Mouse (Mus musculus): ENCODE measurements around the gene Zfr2.

The Zfr2 gene

DNA sequence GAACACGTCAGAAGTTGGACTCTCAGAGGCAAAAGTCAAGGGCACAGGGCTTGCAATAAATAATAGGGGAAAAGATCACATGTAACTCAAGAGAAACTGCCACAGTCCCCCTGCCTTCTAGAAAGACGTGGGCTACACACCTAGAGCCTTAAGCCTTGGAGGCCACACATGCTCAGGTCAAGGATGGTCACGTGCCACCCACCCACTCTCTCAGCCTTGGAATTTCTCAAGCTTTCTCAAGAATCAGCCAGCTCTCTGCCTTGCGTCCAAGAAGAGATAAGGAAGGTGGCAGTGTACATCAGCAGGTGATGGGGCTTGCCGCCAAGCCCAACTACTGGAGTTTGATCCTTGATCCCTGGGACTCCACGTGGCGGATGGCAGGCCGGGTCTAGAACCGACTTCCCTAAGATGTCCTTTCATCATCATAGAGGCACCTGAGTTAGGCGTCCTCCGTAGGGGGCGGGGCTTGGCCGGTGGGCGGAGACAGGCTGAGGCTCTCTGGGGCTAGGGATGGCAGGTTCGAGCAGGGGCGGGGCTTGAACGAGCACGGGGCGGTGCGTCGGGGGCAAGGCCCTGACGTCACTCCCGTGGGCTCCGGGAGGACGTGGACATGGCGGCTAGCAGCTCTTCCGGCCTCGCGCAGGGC lies at the start of gene Zfr2:
TSS of gene Zfr2 (plus strand) at position 576 of the 646 bp plus-strand sequence.
- DNase-seq: peak; percentile 96

DNA sequence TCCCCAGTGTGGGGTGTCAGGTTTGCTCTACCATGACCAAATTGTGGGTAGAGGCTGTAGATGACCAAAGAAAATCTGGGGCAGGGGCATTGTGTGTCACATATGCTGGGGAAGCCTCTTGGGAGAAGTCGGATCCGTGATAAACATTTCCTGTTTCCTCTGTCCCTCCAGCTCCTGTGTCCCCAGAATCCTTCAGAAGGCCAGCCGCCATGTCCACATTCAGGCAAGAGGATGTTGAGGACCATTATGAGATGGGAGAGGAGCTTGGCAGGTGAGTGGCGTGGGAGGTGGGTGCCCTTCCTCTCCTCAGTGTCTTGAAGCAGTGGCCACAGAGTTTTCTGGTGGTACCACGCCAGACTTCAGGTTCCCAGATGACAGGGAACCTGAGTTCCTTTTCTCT lies 49.1 kb upstream of the Zfr2 start, which contains the start of gene 4930442H23Rik:
TSS of gene 4930442H23Rik (minus strand) at position 45 of the 400 bp plus-strand sequence.
- DNase-seq: no peak

DNA sequence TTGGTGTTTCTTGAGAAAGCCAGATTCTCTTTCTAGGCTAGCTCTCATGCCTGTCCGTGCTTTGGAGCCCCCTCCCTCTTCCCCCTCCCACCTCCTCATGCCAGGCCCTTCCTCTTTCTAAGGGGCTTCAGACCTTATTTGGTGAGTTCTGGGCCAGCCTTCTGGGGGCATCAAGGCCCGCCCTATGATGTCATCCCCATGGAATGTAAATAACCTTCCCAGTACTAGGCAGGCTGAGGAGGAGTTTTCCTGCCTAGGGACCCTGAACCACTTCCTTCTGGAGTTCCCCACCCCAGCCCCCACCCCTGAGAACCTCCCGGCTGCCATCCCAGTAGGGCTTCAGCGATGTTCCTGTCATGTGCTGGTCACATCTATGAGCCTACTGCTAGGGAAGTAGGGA lies 48.2 kb upstream of the Zfr2 start:
- DNase-seq: no peak

- DNase-seq: no peak
Measured at GRCm38 (mm10) chr10:81187161-81187560, 45.8 kb upstream of the Zfr2 start.

DNA sequence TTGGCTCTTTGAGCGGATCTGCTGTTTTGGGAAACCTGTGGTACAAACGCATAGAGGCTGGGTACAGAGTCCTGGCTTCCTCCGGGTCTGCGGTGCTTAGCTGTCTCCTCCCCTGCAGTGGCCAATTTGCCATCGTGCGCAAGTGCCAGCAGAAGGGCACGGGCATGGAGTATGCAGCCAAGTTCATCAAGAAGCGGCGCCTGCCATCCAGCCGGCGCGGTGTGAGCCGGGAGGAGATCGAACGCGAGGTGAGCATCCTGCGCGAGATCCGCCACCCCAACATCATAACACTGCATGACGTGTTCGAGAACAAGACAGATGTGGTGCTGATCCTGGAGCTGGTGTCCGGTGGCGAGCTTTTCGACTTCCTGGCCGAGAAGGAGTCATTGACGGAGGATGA lies 43.1 kb upstream of the Zfr2 start:
- DNase-seq: no peak

DNA sequence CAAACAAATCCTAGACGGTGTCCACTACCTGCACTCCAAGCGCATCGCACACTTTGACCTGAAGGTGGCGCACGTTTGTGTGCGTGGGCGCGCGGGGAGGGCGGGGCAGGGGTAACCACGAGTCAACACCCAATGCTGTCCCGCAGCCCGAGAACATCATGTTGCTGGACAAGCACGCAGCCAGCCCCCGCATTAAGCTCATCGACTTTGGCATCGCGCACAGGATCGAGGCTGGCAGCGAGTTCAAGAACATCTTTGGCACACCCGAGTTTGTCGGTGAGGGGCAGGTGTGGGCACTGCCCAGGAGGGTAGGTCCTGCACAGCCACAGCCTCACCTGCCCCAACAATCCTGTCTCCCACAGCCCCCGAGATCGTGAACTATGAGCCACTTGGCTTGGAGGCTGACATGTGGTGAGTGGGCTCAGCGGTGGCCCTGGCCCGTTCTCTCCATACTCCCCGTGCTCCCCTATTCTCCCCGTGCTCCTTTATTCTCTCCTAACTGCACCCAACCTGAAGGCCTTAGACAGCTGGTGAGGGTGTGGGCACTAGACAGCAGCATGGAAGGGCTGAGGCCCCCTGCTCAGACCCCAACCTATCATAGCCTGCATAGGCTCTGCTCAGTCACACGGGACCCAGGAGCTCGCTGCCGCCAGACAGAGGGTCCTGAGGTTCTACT lies 42.6 kb upstream of the Zfr2 start:
- DNase-seq: peak; percentile 53

GRCm38 (mm10) chr10:81190912-81191321 lies 42.0 kb upstream of the Zfr2 start:
- DNase-seq: no peak

DNA sequence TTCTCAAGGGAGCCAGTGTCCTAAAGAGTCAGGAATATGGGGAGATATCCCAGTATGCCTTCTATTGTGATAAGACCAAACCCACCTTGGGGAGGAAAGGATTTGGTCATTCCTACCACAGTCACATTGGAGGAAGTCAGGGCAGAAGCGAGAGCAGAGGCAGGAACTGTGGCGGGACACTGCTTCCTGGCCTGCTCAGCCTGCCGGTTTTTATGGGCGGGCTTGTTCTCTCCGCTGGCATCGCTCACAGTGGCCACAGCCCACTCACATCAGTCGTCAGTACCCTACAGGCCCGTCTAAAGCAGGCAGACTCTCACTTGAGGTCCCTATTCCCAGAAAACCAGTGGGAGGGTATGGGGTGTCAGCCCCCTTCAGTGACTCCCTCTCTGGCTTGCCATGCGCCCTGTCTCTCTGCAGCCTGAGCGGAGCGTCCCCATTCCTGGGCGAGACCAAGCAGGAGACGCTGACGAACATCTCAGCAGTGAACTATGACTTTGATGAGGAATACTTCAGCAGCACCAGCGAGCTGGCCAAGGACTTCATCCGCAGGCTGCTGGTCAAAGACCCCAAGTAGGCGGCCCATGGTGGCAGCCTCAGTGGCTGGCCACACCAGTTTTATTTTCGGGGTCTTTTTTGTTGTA lies 41.5 kb upstream of the Zfr2 start:
- no peak for DNase-seq

GRCm38 (mm10) chr10:81192270-81192967 lies 40.5 kb upstream of the Zfr2 start:
- peak; percentile 87 for DNase-seq

DNA sequence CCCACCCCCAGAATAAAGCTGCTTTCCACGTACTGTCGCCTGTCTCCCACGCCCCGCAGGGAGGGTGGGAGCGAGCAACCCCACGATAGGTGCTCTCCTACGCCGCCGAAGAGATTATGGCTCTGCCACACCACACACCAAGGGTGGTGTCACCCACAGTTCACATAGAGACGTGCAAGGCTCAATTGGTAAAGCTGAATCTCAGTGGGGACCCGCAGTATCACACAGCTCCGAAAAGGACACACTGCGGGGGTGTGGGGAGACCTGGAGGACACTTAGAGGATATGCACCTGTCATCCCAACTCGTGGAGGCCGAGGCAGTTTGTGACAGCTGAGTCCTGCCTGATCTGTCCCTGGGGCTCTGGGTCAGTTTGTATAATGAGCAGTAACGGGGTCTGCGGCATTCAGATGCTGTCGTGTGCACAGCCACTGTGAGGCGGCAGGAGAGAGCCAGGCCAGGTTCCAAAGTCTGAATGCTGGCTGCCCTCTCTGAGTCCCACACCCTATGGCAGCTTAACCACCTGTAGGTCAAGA lies 39.9 kb upstream of the Zfr2 start:
- peak; percentile 64 for DNase-seq

GRCm38 (mm10) chr10:81193991-81194774 lies 38.8 kb upstream of the Zfr2 start:
- peak; percentile 49 for DNase-seq

DNA sequence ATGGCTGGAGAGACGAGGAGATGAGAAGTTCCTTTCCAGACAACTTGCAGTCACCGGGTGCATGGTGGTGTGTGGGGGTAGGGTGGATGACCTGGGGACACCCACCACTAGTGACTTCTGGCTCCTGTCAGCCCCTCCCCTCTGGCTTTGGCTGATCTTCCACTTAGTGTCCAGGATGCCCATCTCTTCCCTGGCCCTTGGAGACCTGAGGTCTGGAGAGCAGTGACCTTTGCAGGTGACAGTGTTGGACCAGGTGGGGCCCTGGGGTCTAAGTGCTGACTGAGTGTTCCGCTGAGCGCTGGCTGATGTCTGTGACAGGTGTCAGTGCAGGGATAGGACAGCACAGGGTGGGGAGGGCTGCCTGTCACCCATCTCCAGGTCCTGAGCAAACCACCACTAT lies 37.7 kb upstream of the Zfr2 start:
- no peak for DNase-seq

DNA sequence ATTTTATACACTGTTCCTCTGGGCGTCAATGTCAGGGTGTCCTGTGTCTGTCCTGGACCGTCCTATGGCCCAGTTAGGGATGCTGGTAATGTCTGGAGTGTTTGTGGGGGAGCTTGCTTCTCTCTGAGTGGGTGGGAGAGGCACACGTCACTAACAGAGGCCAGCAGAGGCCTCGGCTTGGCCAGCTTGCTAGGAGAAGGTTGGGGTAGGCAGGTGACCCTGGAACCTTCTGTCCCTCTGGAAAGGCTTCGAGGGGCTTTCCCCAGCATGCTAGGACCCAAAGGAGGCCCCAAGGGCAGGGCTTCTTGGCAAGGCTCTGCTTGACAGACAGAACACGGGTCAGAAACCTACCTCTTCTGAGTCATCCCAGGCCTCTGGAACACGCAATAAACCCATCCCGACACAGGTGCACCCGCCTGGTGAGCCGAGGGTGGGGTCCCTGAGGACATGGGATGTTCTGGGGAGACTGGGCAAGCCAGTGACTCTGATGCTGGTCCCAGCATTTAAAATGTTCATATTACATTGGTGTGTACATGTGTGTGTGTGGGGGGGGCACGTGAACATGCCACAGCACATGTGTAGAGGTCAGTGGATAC lies 36.4 kb upstream of the Zfr2 start:
- DNase-seq: no peak

DNA sequence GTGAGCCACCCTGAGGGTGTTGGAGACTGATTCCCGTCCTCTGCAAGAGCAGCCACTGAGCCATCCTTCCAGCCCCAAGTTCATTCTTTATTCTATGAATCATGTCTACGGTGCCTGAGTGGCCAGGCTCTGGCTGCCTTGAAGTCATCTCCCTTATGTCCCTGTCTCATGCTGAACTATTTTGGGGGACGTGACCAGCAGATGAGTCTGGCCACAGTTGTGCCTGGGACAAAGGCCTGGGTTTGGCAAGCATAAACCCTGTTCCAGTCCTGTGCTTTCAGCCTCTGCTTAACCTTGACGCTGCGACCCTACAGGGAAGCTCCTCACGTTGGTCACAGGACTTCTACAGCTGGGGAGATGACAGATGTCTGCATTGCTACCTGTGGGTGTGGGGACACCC lies 35.6 kb upstream of the Zfr2 start:
- DNase-seq: no peak

GRCm38 (mm10) chr10:81198230-81198629 lies 34.7 kb upstream of the Zfr2 start:
- peak; percentile 79 for DNase-seq

GRCm38 (mm10) chr10:81198990-81199389 lies 34.0 kb upstream of the Zfr2 start:
- no peak for DNase-seq

GRCm38 (mm10) chr10:81200141-81200540 lies 32.8 kb upstream of the Zfr2 start:
- no peak for DNase-seq

- DNase-seq: no peak
Measured at GRCm38 (mm10) chr10:81200605-81201287, 32.2 kb upstream of the Zfr2 start.

- no peak for DNase-seq
Measured at GRCm38 (mm10) chr10:81201807-81202758, 30.9 kb upstream of the Zfr2 start, which contains the start of gene Nmrk2. Gene Nmrk2, minus strand, starts transcription at chr10:81202051.

All from cerebellum, adult 8-10 months (tissue).